Mouse (Mus musculus) left cerebral cortex, postnatal 10 days (tissue): ENCODE results near the gene Tspo2. TPM values are rescaled to one million over a fixed set of nuclear protein-coding genes. Genes with fewer than 3 reads are reported as not detected.

Experiments
- DNase-seq, 2 experiments: peaks; one replicate each; pipeline ENCODE4 v3.0.0; 2021 to 2022; ENCODE audit warnings: low spot score in 2 of 2, mixed read lengths in 1 of 2; ENCODE audit errors: extremely low spot score in 1 of 2
- intact Hi-C: fragments of 180-260 bp; cut with DNase I; formaldehyde crosslinking; loops from one replicate; pipeline ENCODE4 v1.15.1; 2025
- total RNA-seq, 2 experiments: library from RNA; stranded (reverse); gene quantifications; 2 replicates each; pipeline ENCODE4 v1.2.3; 2021

Gene Tspo2
- total RNA-seq, 2 experiments from 2014 or later = not detected

- no peak for DNase-seq
- intact Hi-C loops = no loop called here
These were observed 2.9 kb upstream of the Tspo2 start for GRCm38 (mm10) chr17:48454190-48454589.

GRCm38 (mm10) chr17:48453489-48453888 lies 2.2 kb upstream of the Tspo2 start:
- DNase-seq = no peak
- intact Hi-C loops = no loop called here

GRCm38 (mm10) chr17:48451753-48452444 lies 577 bp upstream of the Tspo2 start:
- intact Hi-C loops = no loop called here
- DNase-seq = no peak

- intact Hi-C loops = no loop called here
- no peak for DNase-seq
These were observed 513 bp downstream of the Tspo2 start for GRCm38 (mm10) chr17:48450666-48451352.

- intact Hi-C loops = no loop called here
- DNase-seq = no peak
These were observed 3.6 kb downstream of the Tspo2 start for GRCm38 (mm10) chr17:48447675-48448074.

GRCm38 (mm10) chr17:48443542-48444145 lies 7.7 kb downstream of the Tspo2 start:
- DNase-seq = no peak
- intact Hi-C loops = no loop called here

- intact Hi-C loops = no loop called here
- DNase-seq = no peak
These were observed 8.4 kb downstream of the Tspo2 start for GRCm38 (mm10) chr17:48442745-48443457.

GRCm38 (mm10) chr17:48437421-48437911 lies 13.9 kb downstream of the Tspo2 start:
- intact Hi-C loops = no loop called here
- no peak for DNase-seq

GRCm38 (mm10) chr17:48436487-48436886 lies 14.8 kb downstream of the Tspo2 start:
- no peak for DNase-seq
- intact Hi-C loops = no loop called here

GRCm38 (mm10) chr17:48434479-48434878 lies 16.8 kb downstream of the Tspo2 start:
- no peak for DNase-seq
- intact Hi-C loops = no loop called here

GRCm38 (mm10) chr17:48433689-48434330 lies 17.5 kb downstream of the Tspo2 start:
- no peak for DNase-seq
- intact Hi-C loops = no loop called here

GRCm38 (mm10) chr17:48433006-48433655 lies 18.2 kb downstream of the Tspo2 start:
- DNase-seq = no peak
- intact Hi-C loops = no loop called here

GRCm38 (mm10) chr17:48432158-48432980 lies 19.0 kb downstream of the Tspo2 start, which contains the start of gene Apobec2:
TSS of gene Apobec2 (minus strand) at chr17:48432930.
- intact Hi-C loops = no loop called here
- DNase-seq = no peak

GRCm38 (mm10) chr17:48431054-48431453 lies 20.3 kb downstream of the Tspo2 start:
- intact Hi-C loops = no loop called here
- no peak for DNase-seq

GRCm38 (mm10) chr17:48430394-48430793 lies 20.9 kb downstream of the Tspo2 start:
- DNase-seq = no peak
- intact Hi-C loops = no loop called here

- intact Hi-C loops = loop anchor here (10.0 kb wide), 1 partner anchor 1457 kb away; no protein-coding TSS in a partner anchor
- no peak for DNase-seq
These were observed 23.3 kb downstream of the Tspo2 start for GRCm38 (mm10) chr17:48427852-48428530.
